Mouse (Mus musculus) MEL (cell line): Measurements from ENCODE around the gene Gm10300. TPM values are rescaled to one million over a fixed set of nuclear protein-coding genes. Genes with fewer than 3 reads are reported as not detected.

Experiments used
- DNase-seq: peaks from one replicate; pipeline ENCODE4 v3.0.0; 2011; ENCODE audit warnings: low read depth, low spot score
- H3K27ac ChIP-seq: 2 replicates; pipeline ENCODE4 v1.5.1; 2012; ENCODE audit warnings: low read depth, mild to moderate bottlenecking, control low read depth, low read length, moderate library complexity; ENCODE audit not compliant: control insufficient read depth
- H3K27me3 ChIP-seq, 2 experiments: fragments of 150-350 bp in 1 of 2; sonication (generic) in 1 of 2; 2 replicates each; pipeline ENCODE4 v1.6.1; 2012; ENCODE audit warnings: low read length in 2 of 2, mild to moderate bottlenecking in 2 of 2, improper control_type of control experiment in 1 of 2, moderate library complexity in 1 of 2; ENCODE audit not compliant: insufficient read depth in 2 of 2, control insufficient read depth in 1 of 2
- H3K36me3 ChIP-seq, 2 experiments: 2 replicates each; pipeline ENCODE4 v1.6.1; 2012 to 2014; ENCODE audit warnings: low read length in 2 of 2, improper control_type of control experiment in 1 of 2, inconsistent platforms in 1 of 2, mild to moderate bottlenecking in 1 of 2; ENCODE audit not compliant: insufficient read depth in 2 of 2, control insufficient read depth in 1 of 2
- H3K4me1 ChIP-seq, 2 experiments: fragments of 150-350 bp in 1 of 2; sonication (generic) in 1 of 2; 2 replicates each; pipeline ENCODE4 v1.6.1; 2012; ENCODE audit warnings: low read length in 2 of 2, improper control_type of control experiment in 1 of 2, mild to moderate bottlenecking in 1 of 2; ENCODE audit not compliant: insufficient read depth in 2 of 2, control insufficient read depth in 1 of 2
- H3K4me3 ChIP-seq, 2 experiments: fragments of 150-350 bp in 1 of 2; sonication (generic) in 1 of 2; 2 replicates each; pipeline ENCODE4 v1.5.1; 2012; ENCODE audit warnings: low read depth in 2 of 2, low read length in 2 of 2, mild to moderate bottlenecking in 2 of 2, moderate library complexity in 2 of 2, control low read depth in 1 of 2, improper control_type of control experiment in 1 of 2; ENCODE audit not compliant: control insufficient read depth in 1 of 2, insufficient read depth in 1 of 2
- H3K79me2 ChIP-seq: 2 replicates; pipeline ENCODE4 v1.6.1; 2012; ENCODE audit warnings: mild to moderate bottlenecking, low read length, moderate library complexity; ENCODE audit not compliant: control insufficient read depth, poor library complexity, insufficient read depth
- H3K9ac ChIP-seq: 2 replicates; pipeline ENCODE4 v1.6.1; 2012; ENCODE audit warnings: low read depth, mild to moderate bottlenecking, control low read depth, low read length, moderate library complexity; ENCODE audit not compliant: control insufficient read depth, poor library complexity, severe bottlenecking
- H3K9me3 ChIP-seq: fragments of 150-350 bp; sonication (generic); replicated peaks from 2 replicates; pipeline ENCODE4 v1.6.1; 2012; ENCODE audit warnings: mild to moderate bottlenecking, low read length, improper control_type of control experiment, moderate library complexity; ENCODE audit not compliant: insufficient read depth
- BHLHE40 ChIP-seq: IDR thresholded peaks from 2 replicates; pipeline ENCODE4 v1.6.1; 2012; ENCODE audit warnings: low read depth, mild to moderate bottlenecking, inconsistent platforms, low read length, improper control_type of control experiment, borderline replicate concordance
- CHD1 ChIP-seq: IDR thresholded peaks from 2 replicates; pipeline ENCODE4 v1.6.1; 2012; ENCODE audit warnings: low read depth, mild to moderate bottlenecking, inconsistent platforms, low read length, improper control_type of control experiment
- CHD2 ChIP-seq: IDR thresholded peaks from 2 replicates; pipeline ENCODE4 v1.6.1; 2011; ENCODE audit warnings: low read length, improper control_type of control experiment
- CTCF ChIP-seq, 3 experiments: IDR thresholded peaks in 2 of 3; conservative IDR thresholded peaks in 1 of 3; 2 replicates each; pipeline ENCODE4 v1.5.1; 2011 to 2012; ENCODE audit warnings: low read length in 3 of 3, low read depth in 2 of 3, mild to moderate bottlenecking in 2 of 3, improper control_type of control experiment in 1 of 3, inconsistent platforms in 1 of 3, mixed read lengths in 1 of 3, moderate library complexity in 1 of 3; ENCODE audit not compliant: control insufficient read depth in 1 of 3, insufficient read depth in 1 of 3, poor library complexity in 1 of 3, severe bottlenecking in 1 of 3
- E2F4 ChIP-seq: IDR thresholded peaks from 2 replicates; pipeline ENCODE4 v1.6.1; 2011; ENCODE audit warnings: low read depth, low read length, improper control_type of control experiment, borderline replicate concordance
- ELF1 ChIP-seq: IDR thresholded peaks from 2 replicates; pipeline ENCODE4 v1.6.1; 2014; ENCODE audit warnings: low read depth, mild to moderate bottlenecking, inconsistent platforms, low read length, improper control_type of control experiment, moderate library complexity
- EP300 ChIP-seq, 2 experiments: IDR thresholded peaks; 2 replicates each; pipeline ENCODE4 v1.6.1; 2011; ENCODE audit warnings: improper control_type of control experiment in 2 of 2, low read length in 2 of 2, low read depth in 1 of 2, mild to moderate bottlenecking in 1 of 2
- ETS1 ChIP-seq: IDR thresholded peaks from 2 replicates; pipeline ENCODE4 v1.6.1; 2012; ENCODE audit warnings: low read depth, mild to moderate bottlenecking, inconsistent platforms, low read length, improper control_type of control experiment, moderate library complexity
- GABPA ChIP-seq: IDR thresholded peaks from 2 replicates; pipeline ENCODE4 v1.6.1; 2012; ENCODE audit warnings: low read depth, mild to moderate bottlenecking, inconsistent platforms, low read length, improper control_type of control experiment, moderate library complexity
- GATA1 ChIP-seq: IDR thresholded peaks from 2 replicates; pipeline ENCODE4 v1.6.1; 2011; ENCODE audit warnings: low read depth, low read length, improper control_type of control experiment
- HCFC1 ChIP-seq: IDR thresholded peaks from 2 replicates; pipeline ENCODE4 v1.6.1; 2012; ENCODE audit warnings: low read depth, mild to moderate bottlenecking, inconsistent platforms, low read length, improper control_type of control experiment, moderate library complexity
- JUND ChIP-seq: IDR thresholded peaks from 2 replicates; pipeline ENCODE4 v1.6.1; 2011; ENCODE audit warnings: low read depth, mild to moderate bottlenecking, improper control_type of control experiment, low read length
- KAT2A ChIP-seq: conservative IDR thresholded peaks from 2 replicates; pipeline ENCODE4 v1.6.1; 2012; ENCODE audit warnings: low read depth, low read length, improper control_type of control experiment, inconsistent platforms
- MAX ChIP-seq: IDR thresholded peaks from 2 replicates; pipeline ENCODE4 v1.6.1; 2011; ENCODE audit warnings: low read length, improper control_type of control experiment
- MAZ ChIP-seq: IDR thresholded peaks from 2 replicates; pipeline ENCODE4 v1.6.1; 2012; ENCODE audit warnings: low read depth, mild to moderate bottlenecking, inconsistent platforms, low read length, improper control_type of control experiment
- MEF2A ChIP-seq: IDR thresholded peaks from 2 replicates; pipeline ENCODE4 v1.6.1; 2014; ENCODE audit warnings: low read depth, mild to moderate bottlenecking, inconsistent platforms, low read length, improper control_type of control experiment; ENCODE audit not compliant: poor library complexity, insufficient replicate concordance, severe bottlenecking; ENCODE audit errors: extremely low read depth
- MXI1 ChIP-seq: IDR thresholded peaks from 2 replicates; pipeline ENCODE4 v1.6.1; 2011; ENCODE audit warnings: mild to moderate bottlenecking, low read depth, low read length, improper control_type of control experiment
- MYB ChIP-seq: IDR thresholded peaks from 2 replicates; pipeline ENCODE4 v1.6.1; 2011; ENCODE audit warnings: mild to moderate bottlenecking, low read depth, low read length, improper control_type of control experiment
- MYC ChIP-seq: IDR thresholded peaks from 2 replicates; pipeline ENCODE4 v1.6.1; 2011; ENCODE audit warnings: low read depth, mild to moderate bottlenecking, low read length, improper control_type of control experiment, moderate library complexity
- NRF1 ChIP-seq: IDR thresholded peaks from 2 replicates; pipeline ENCODE4 v1.6.1; 2014; ENCODE audit warnings: low read depth, mild to moderate bottlenecking, inconsistent platforms, low read length, improper control_type of control experiment, moderate library complexity; ENCODE audit not compliant: poor library complexity, insufficient read depth, severe bottlenecking
- POLR2A ChIP-seq, 2 experiments: IDR thresholded peaks; 2 replicates each; pipeline ENCODE4 v1.6.1; 2011 to 2012; ENCODE audit warnings: low read length in 2 of 2, mild to moderate bottlenecking in 2 of 2, control low read depth in 1 of 2, improper control_type of control experiment in 1 of 2, low read depth in 1 of 2, moderate library complexity in 1 of 2; ENCODE audit not compliant: control insufficient read depth in 1 of 2, insufficient read depth in 1 of 2, poor library complexity in 1 of 2
- POLR2AphosphoS2 ChIP-seq: IDR thresholded peaks from 2 replicates; pipeline ENCODE4 v1.6.1; 2011; ENCODE audit warnings: low read length, improper control_type of control experiment
- POLR2AphosphoS5 ChIP-seq: IDR thresholded peaks from 2 replicates; pipeline ENCODE4 v1.6.1; 2012; ENCODE audit warnings: low read depth, borderline replicate concordance, mild to moderate bottlenecking, inconsistent platforms, low read length, moderate library complexity, mixed read lengths
- RAD21 ChIP-seq: IDR thresholded peaks from 2 replicates; pipeline ENCODE4 v1.6.1; 2011; ENCODE audit warnings: mild to moderate bottlenecking, low read depth, low read length, improper control_type of control experiment
- RCOR1 ChIP-seq: IDR thresholded peaks from 2 replicates; pipeline ENCODE4 v1.6.1; 2012; ENCODE audit warnings: low read depth, mild to moderate bottlenecking, inconsistent platforms, low read length, improper control_type of control experiment
- SIN3A ChIP-seq: IDR thresholded peaks from 2 replicates; pipeline ENCODE4 v1.6.1; 2012; ENCODE audit warnings: low read length, improper control_type of control experiment, inconsistent platforms
- SMC3 ChIP-seq: IDR thresholded peaks from 2 replicates; pipeline ENCODE4 v1.6.1; 2011; ENCODE audit warnings: low read depth, low read length, improper control_type of control experiment
- TAL1 ChIP-seq: IDR thresholded peaks from 2 replicates; pipeline ENCODE4 v1.6.1; 2012; ENCODE audit warnings: mild to moderate bottlenecking, inconsistent platforms, low read length, moderate library complexity, mixed read lengths
- TBP ChIP-seq: IDR thresholded peaks from 2 replicates; pipeline ENCODE4 v1.8.0; 2011; ENCODE audit warnings: low read depth, low read length, improper control_type of control experiment
- TCF12 ChIP-seq: IDR thresholded peaks from 2 replicates; pipeline ENCODE4 v1.6.1; 2014; ENCODE audit warnings: low read depth, mild to moderate bottlenecking, inconsistent platforms, low read length, improper control_type of control experiment, moderate library complexity
- UBTF ChIP-seq: IDR thresholded peaks from 2 replicates; pipeline ENCODE4 v1.6.1; 2012; ENCODE audit warnings: low read depth, mild to moderate bottlenecking, inconsistent platforms, low read length, improper control_type of control experiment, moderate library complexity, borderline replicate concordance; ENCODE audit not compliant: insufficient read depth
- USF1 ChIP-seq: IDR thresholded peaks from 2 replicates; pipeline ENCODE4 v1.6.1; 2014; ENCODE audit warnings: low read depth, mild to moderate bottlenecking, inconsistent platforms, low read length, improper control_type of control experiment, moderate library complexity
- USF2 ChIP-seq, 2 experiments: IDR thresholded peaks; 2 replicates each; pipeline ENCODE4 v1.6.1; 2011 to 2012; ENCODE audit warnings: improper control_type of control experiment in 2 of 2, low read length in 2 of 2, borderline replicate concordance in 1 of 2, inconsistent platforms in 1 of 2, low read depth in 1 of 2, mild to moderate bottlenecking in 1 of 2; ENCODE audit not compliant: insufficient read depth in 1 of 2
- ZKSCAN1 ChIP-seq: IDR thresholded peaks from 2 replicates; pipeline ENCODE4 v1.6.1; 2012; ENCODE audit warnings: low read depth, mild to moderate bottlenecking, inconsistent platforms, low read length, improper control_type of control experiment, moderate library complexity
- ZMIZ1 ChIP-seq: IDR thresholded peaks from 2 replicates; pipeline ENCODE4 v1.6.1; 2012; ENCODE audit warnings: low read depth, mild to moderate bottlenecking, inconsistent platforms, low read length, improper control_type of control experiment, moderate library complexity
- ZNF384 ChIP-seq: IDR thresholded peaks from 2 replicates; pipeline ENCODE4 v1.6.1; 2012; ENCODE audit warnings: low read depth, mild to moderate bottlenecking, inconsistent platforms, low read length, improper control_type of control experiment
- polyA plus RNA-seq, 2 experiments: library from polyadenylated mRNA; stranded (reverse) in 1 of 2; unstranded in 1 of 2; fragments of >175 nt in 1 of 2; fragments of >200 nt in 1 of 2; gene quantifications; 2 replicates each; pipeline versions ENCODE4 v1.2.1 to v1.2.4; 2012; ENCODE audit warnings: low replicate concordance in 2 of 2, low read depth in 1 of 2; ENCODE audit not compliant: insufficient read length in 2 of 2, insufficient read depth in 1 of 2, missing spikeins in 1 of 2
- total RNA-seq: library from RNA; depleted of rRNA; stranded (reverse); fragments of 300-350 nt; gene quantifications from 2 replicates; pipeline ENCODE4 v1.2.3, GENCODE M21; 2012

Gm10300 gene
- total and polyA plus RNA-seq, 3 experiments: 0.18 to 0.46 TPM; not detected in 1

GRCm38 (mm10) chr4:132025738-132026527, 48.6 kb upstream of the Gm10300 start:
- H3K27ac ChIP-seq: peak overlapping the region; percentile 42
- no peak overlapping the region for H3K4me3 ChIP-seq
- peaks cover 12% of the 10 kb centered on the region for H3K79me2 ChIP-seq
- no peaks in the 10 kb centered on the region for H3K27me3 ChIP-seq
- no peaks in the 10 kb centered on the region for H3K9me3 ChIP-seq
- H3K36me3 ChIP-seq: peaks cover 0 to 48% of the 10 kb centered on the region in 2 experiments
- H3K4me1 ChIP-seq: peaks cover 27 to 49% of the 10 kb centered on the region in 2 experiments
- DNase-seq: peak; percentile 57
- peak overlapping the region; percentile 3; the same call in 1 of the 2 replicates for H3K9ac ChIP-seq
- TF ChIP-seq SIN3A (peak; percentile 58; the same call in 1 of the 2 replicates), E2F4 (no peak), UBTF (no peak), CTCF (IDR thresholded peaks at IDR 0.05 in 2 of 3, conservative IDR thresholded peaks at IDR 0.05 in 1 of 3; ENCODE audit: control insufficient read depth in 1 of 3, insufficient read depth in 1 of 3, low read depth in 2 of 3, low read length in 3 of 3, poor library complexity in 1 of 3, severe bottlenecking in 1 of 3) (no peak), CHD1 (no peak), ELF1 (no peak), POLR2AphosphoS2 (no peak), USF1 (no peak), MYC (no peak), TAL1 (no peak), POLR2A (IDR thresholded peaks at IDR 0.05; ENCODE audit: control insufficient read depth in 1 of 2, insufficient read depth in 1 of 2, low read depth in 1 of 2, low read length in 2 of 2, poor library complexity in 1 of 2) (no peak), KAT2A (no peak), GATA1 (0 out of 2 replicates have a peak, but pooled peaks have one; percentile 23), RAD21 (no peak), TCF12 (peak; percentile 55), POLR2AphosphoS5 (no peak), MAZ (no peak), BHLHE40 (no peak), HCFC1 (no peak), USF2 (IDR thresholded peaks at IDR 0.05; ENCODE audit: borderline replicate concordance in 1 of 2, insufficient read depth in 1 of 2, low read depth in 1 of 2, low read length in 2 of 2) (no peak), ETS1 (peak; percentile 77), MYB (peak; percentile 54), SMC3 (no peak), ZMIZ1 (no peak), JUND (no peak), TBP (no peak), MAX (peak; percentile 24; the same call in 1 of the 2 replicates), MEF2A (no peak), MXI1 (peak; percentile 29; the same call in 1 of the 2 replicates), ZNF384 (peak; percentile 92), RCOR1 (no peak), GABPA (no peak; the same call in 1 of the 2 replicates), ZKSCAN1 (no peak), CHD2 (no peak), EP300 (IDR thresholded peaks at IDR 0.05; ENCODE audit: low read depth in 1 of 2, low read length in 2 of 2) (peak; percentile 60 to 78), NRF1 (no peak)
